Mouse (Mus musculus) 416B (cell line): ENCODE results near the gene Eps8l3.
"Not testable (repeated sequence)": the region's sequence is repeated elsewhere in the genome, so short reads cannot be mapped to it uniquely, and the experiment has no call there.

Source experiments
- DNase-seq: peaks from one replicate; pipeline ENCODE4 v3.0.0; 2011; ENCODE audit warnings: low read depth

Gene Eps8l3

GRCm38 (mm10) chr3:107853232-107854181 lies 23.5 kb upstream of the Eps8l3 start:
- DNase-seq, result peak; percentile 50

- no peak for DNase-seq
Observed at GRCm38 (mm10) chr3:107855368-107855767, 21.7 kb upstream of the Eps8l3 start.

GRCm38 (mm10) chr3:107857646-107858045 lies 19.4 kb upstream of the Eps8l3 start:
- DNase-seq, result no peak

GRCm38 (mm10) chr3:107861483-107861882 lies 15.5 kb upstream of the Eps8l3 start:
- not testable (repeated sequence) for DNase-seq

DNA sequence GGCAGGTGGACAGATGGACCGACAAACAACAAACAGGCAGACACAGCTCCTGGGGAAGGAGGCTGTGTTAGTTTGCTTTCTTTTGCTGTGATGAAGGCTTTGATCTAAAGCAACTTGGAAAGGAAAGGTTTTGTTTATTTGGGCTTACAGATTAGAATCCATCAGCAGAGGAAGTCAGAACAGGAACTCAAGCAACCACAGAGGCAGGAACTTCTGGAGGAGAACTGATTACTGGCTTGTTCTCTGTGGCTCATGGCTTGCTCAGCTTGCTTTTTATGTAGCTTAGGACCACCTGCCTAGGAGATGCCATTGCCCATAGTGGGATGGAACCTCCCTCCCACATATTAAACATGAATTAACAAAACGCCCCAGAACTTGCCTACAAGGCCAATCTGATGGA lies 14.6 kb upstream of the Eps8l3 start:
- DNase-seq, result peak; percentile 77

GRCm38 (mm10) chr3:107863471-107863870 lies 13.6 kb upstream of the Eps8l3 start:
- no peak for DNase-seq

GRCm38 (mm10) chr3:107863898-107864603 lies 13.0 kb upstream of the Eps8l3 start:
- peak; percentile 87 for DNase-seq

DNA sequence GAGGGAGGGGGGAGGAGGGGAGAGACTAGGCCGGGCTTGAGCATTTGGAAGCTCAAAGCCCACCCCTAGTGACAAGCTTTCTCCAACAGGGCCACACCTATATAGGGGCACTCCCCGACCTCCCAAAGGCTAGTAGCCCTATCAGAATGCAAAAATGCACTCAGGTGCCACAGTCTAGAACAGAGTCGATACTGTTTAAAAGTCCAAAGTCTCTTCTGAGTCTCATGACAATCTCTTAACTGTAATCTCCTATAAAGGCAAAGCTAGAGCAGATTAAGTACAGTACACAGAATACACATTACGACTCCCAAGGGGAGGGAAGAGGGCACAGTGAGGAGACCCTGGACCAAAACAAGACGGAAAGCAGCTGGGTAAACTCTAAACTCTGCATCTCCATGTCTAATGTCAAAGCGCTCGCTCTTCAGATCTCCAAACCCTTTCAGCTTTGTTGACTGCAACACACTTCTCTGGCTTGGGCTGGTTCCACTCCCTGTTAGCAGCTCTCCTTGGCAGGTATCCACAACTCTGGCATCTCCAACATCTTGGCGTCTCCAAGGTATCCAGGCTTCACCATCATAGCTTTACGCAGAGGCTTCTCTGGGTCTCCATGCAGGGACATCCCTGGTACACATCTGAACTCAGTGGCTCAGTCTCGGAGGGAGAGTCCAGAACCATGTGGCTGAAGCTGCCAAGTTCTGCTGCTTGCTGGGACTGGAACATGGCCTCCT lies 11.5 kb upstream of the Eps8l3 start:
- DNase-seq, result no peak

GRCm38 (mm10) chr3:107867086-107867485 lies 9.9 kb upstream of the Eps8l3 start:
- peak; percentile 91 for DNase-seq

- DNase-seq, result no peak
Observed at GRCm38 (mm10) chr3:107868452-107868851, 8.6 kb upstream of the Eps8l3 start.

- no peak for DNase-seq
Observed at GRCm38 (mm10) chr3:107869097-107869496, 7.9 kb upstream of the Eps8l3 start.

DNA sequence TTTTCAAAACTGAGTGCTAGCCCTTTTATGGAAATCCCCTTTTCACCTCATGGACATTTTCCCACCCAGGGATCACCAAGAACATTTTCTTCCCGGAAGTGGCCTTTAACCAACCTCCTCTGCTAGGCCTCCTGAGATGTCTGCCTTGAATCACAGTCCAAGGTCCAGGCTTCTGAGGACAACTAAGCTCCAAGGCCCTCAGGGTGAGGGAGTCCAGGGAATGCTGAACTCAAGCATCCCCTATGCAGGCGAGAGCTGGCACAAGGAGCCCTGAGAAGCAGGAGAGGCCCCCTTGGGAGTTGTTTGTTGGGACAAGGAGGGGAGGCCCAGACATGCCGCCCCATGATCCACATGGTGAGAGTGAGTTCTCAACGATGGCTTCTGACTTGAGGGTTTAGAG lies 7.1 kb upstream of the Eps8l3 start:
- DNase-seq, result no peak

- no peak for DNase-seq
Observed at GRCm38 (mm10) chr3:107873335-107874251, 3.4 kb upstream of the Eps8l3 start.

DNA sequence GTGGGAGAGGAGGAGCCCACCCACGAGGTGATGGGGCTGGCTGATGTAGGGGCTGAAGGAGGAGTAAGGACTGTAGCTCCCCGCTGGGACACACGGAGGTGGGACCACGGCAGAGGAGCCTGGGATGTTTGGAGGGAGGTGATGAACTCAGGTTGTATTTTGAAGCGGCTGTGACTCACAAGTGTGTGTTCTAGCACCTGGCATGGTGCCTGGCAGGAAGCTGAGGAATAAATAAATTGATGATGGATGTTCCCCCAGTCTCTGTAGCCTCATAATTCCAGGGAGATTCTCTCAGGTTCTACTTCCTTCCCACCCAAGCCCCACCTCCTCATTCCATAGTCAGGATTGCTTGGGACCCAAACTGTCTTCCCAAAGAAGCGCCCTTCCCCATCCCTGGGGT lies 1.8 kb upstream of the Eps8l3 start:
- DNase-seq, result no peak

DNA sequence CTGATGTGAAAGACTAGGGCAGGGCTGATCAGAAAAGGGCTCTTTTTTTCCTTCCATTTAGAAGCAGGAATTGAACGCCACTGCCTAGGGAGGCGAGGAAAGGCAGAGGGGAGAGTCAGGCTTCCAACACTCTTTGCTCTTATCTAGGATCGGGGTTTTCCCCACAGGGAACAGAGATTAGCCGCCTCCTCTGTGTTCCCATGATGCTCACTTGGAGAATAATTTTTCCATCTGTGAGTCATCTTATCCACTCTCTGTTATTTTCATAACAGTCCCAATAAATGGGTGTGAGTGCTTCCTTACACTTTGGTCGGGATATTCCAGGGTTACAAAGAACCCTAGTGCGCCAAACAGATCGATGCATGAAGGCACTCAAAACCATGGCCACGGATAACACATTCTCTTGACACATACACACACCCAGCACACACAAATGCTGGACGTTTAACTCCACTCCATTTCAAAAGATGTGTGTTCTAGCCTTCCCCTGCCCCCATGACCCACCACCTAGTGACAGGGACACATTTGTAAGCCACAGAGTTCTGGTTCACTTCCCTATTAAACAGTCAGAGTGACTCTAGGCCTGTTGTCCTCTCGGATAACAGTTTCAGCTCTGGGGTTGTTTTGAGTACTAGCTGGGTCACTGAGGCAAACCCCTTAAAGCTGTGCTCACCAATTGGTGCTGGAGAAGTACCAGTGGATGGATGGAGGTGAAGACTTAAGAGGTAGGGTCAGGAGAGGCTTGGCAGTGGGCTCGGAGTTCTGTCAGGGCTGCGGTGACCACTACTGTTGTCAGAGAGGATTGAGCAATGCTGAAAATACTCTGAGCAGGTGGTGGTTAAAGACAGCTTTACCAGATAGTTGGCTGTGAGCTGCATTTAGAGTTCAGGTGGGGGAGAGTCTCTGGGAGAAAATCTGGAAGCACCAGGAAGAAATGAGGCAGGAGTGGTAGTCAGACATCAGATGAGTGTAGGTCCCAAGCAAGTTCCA lies 1.0 kb downstream of the Eps8l3 start:
- DNase-seq, result no peak

GRCm38 (mm10) chr3:107887674-107888495 lies 10.9 kb downstream of the Eps8l3 start:
- no peak for DNase-seq

GRCm38 (mm10) chr3:107889236-107889635 lies 12.2 kb downstream of the Eps8l3 start:
- DNase-seq, result not testable (repeated sequence)

- DNase-seq, result no peak
Observed at GRCm38 (mm10) chr3:107895194-107895719, 18.2 kb downstream of the Eps8l3 start.
